Mouse (Mus musculus) bone marrow, adult 2 months (tissue): ENCODE data around the gene Pnmal1. TPM values are rescaled to one million over a fixed set of nuclear protein-coding genes. Genes with fewer than 3 reads are reported as not detected.

Experiments
- H3K27ac ChIP-seq: fragments of 200-500 bp; 2 replicates; pipeline ENCODE4 v1.5.1; 2012; ENCODE audit warnings: low read depth, mild to moderate bottlenecking, control low read depth, inconsistent platforms, low read length; ENCODE audit not compliant: control insufficient read depth, poor library complexity, insufficient read depth
- H3K4me1 ChIP-seq: fragments of 200-500 bp; 2 replicates; pipeline ENCODE4 v1.6.1; 2011; ENCODE audit warnings: low read length; ENCODE audit not compliant: control insufficient read depth, insufficient read depth
- H3K4me3 ChIP-seq: fragments of 200-500 bp; replicated peaks from 2 replicates; pipeline ENCODE3; 2011; ENCODE audit warnings: mild to moderate bottlenecking, low read depth, low read length, control low read depth; ENCODE audit not compliant: control insufficient read depth
- CTCF ChIP-seq: fragments of 200-500 bp; IDR thresholded peaks from 2 replicates; pipeline ENCODE4 v1.5.1; 2011; ENCODE audit warnings: low read length, control low read depth; ENCODE audit not compliant: control insufficient read depth, insufficient read depth
- POLR2A ChIP-seq: fragments of 200-500 bp; IDR thresholded peaks from 2 replicates; pipeline ENCODE4 v1.6.1; 2011; ENCODE audit warnings: low read depth, mild to moderate bottlenecking, control low read depth, low read length, borderline replicate concordance; ENCODE audit not compliant: control insufficient read depth
- whole genome bisulfite sequencing: fragments of 180-500 bp; shearing (Covaris S2); methylation state at CpG from one replicate; pipeline ENCODE4 v1.1.7; 2018; 5-methylcytosine and 5-hydroxymethylcytosine counted together
- polyA plus RNA-seq: library from polyadenylated mRNA; stranded (reverse); fragments of >200 nt; gene quantifications from 2 replicates; pipeline ENCODE4 v1.2.4, GENCODE M21; 2011; ENCODE audit warnings: low replicate concordance; ENCODE audit not compliant: missing spikeins, insufficient read depth, insufficient read length

The Pnmal1 gene
- polyA plus RNA-seq, 1 experiment, result not detected

- no peaks in the 10 kb centered on the region for H3K4me1 ChIP-seq
- no peak overlapping the region for H3K27ac ChIP-seq
- H3K4me3 ChIP-seq, result no peak overlapping the region
- WGBS, result 11% methylated on average over 20 of the region's 20 CpGs
- no peak for TF ChIP-seq CTCF
- no peak for TF ChIP-seq POLR2A
Measured at GRCm38 (mm10) chr7:16994400-16994799, 34.9 kb downstream of the Pnmal1 start.

GRCm38 (mm10) chr7:16995345-16995744, 35.9 kb downstream of the Pnmal1 start:
- Histone ChIP-seq H3K27ac (no peak overlapping the region), H3K4me3 (no peak overlapping the region), H3K4me1 (no peaks in the 10 kb centered on the region)
- WGBS, result 69% methylated on average over 4 of the region's 4 CpGs
- TF ChIP-seq CTCF, result no peak
- no peak for TF ChIP-seq POLR2A

GRCm38 (mm10) chr7:16999233-16999632, 39.8 kb downstream of the Pnmal1 start:
- WGBS, result 62% methylated on average over 4 of the region's 4 CpGs
- TF ChIP-seq CTCF (no peak), POLR2A (no peak)
- H3K27ac ChIP-seq, result no peak overlapping the region
- H3K4me1 ChIP-seq, result no peaks in the 10 kb centered on the region
- no peak overlapping the region for H3K4me3 ChIP-seq

GRCm38 (mm10) chr7:16999650-17000049, 40.2 kb downstream of the Pnmal1 start:
- Histone ChIP-seq H3K27ac (no peak overlapping the region), H3K4me3 (no peak overlapping the region), H3K4me1 (no peaks in the 10 kb centered on the region)
- WGBS, result 35% methylated on average over 4 of the region's 4 CpGs
- peak; percentile 94 for TF ChIP-seq CTCF
- no peak for TF ChIP-seq POLR2A

- TF ChIP-seq CTCF (peak; percentile 98), POLR2A (no peak)
- Histone ChIP-seq H3K4me3 (no peak overlapping the region), H3K4me1 (no peaks in the 10 kb centered on the region), H3K27ac (no peak overlapping the region)
- 17% methylated on average over 7 of the region's 7 CpGs for WGBS
Measured at GRCm38 (mm10) chr7:17002375-17003195, 43.1 kb downstream of the Pnmal1 start.

GRCm38 (mm10) chr7:17003230-17003960, 43.9 kb downstream of the Pnmal1 start:
- no peak overlapping the region for H3K4me3 ChIP-seq
- no peak overlapping the region for H3K27ac ChIP-seq
- 56% methylated on average over 7 of the region's 7 CpGs for WGBS
- no peaks in the 10 kb centered on the region for H3K4me1 ChIP-seq
- TF ChIP-seq POLR2A, result no peak

GRCm38 (mm10) chr7:17004716-17005115, 45.2 kb downstream of the Pnmal1 start:
- no peaks in the 10 kb centered on the region for H3K4me1 ChIP-seq
- no peak overlapping the region for H3K27ac ChIP-seq
- TF ChIP-seq POLR2A (no peak), CTCF (no peak)
- no peak overlapping the region for H3K4me3 ChIP-seq
- WGBS, result 80% methylated on average over 7 of the region's 7 CpGs

GRCm38 (mm10) chr7:17007300-17007699, 47.8 kb downstream of the Pnmal1 start:
- H3K4me3 ChIP-seq, result no peak overlapping the region
- WGBS, result 36% methylated on average over 4 of the region's 4 CpGs
- no peak for TF ChIP-seq POLR2A
- TF ChIP-seq CTCF, result peak; percentile 83
- H3K4me1 ChIP-seq, result no peaks in the 10 kb centered on the region; the same call in 1 of the 2 replicates
- no peak overlapping the region for H3K27ac ChIP-seq
